Mouse (Mus musculus) limb, embryonic 11.5 days (tissue): Measurements from ENCODE around the gene Adcy2. TPM values are rescaled to one million over a fixed set of nuclear protein-coding genes. Genes with fewer than 3 reads are reported as not detected.

Source experiments
- ATAC-seq: fragments of 200-750 bp; cut with Nextera tagmentation; 2 replicates; pipeline ENCODE4 v1.8.0; 2017; ENCODE audit warnings: low read depth; ENCODE audit not compliant: insufficient number of reproducible peaks, low FRiP score, low TSS enrichment
- DNase-seq: peaks from one replicate; pipeline ENCODE4 v3.0.0-alpha.2; 2015; ENCODE audit warnings: low spot score
- H3K27ac ChIP-seq: fragments of 300-500 bp; sonication (generic); replicated peaks from 2 replicates; pipeline ENCODE4 v1.5.1; 2014; ENCODE audit warnings: low read depth, mild to moderate bottlenecking, low read length
- H3K27me3 ChIP-seq: fragments of 300-500 bp; sonication (generic); 2 replicates; pipeline ENCODE4 v1.6.1; 2014; ENCODE audit warnings: mild to moderate bottlenecking, low read length, mixed read lengths; ENCODE audit not compliant: control insufficient read depth, insufficient read depth
- H3K36me3 ChIP-seq: fragments of 300-500 bp; sonication (generic); 2 replicates; pipeline ENCODE4 v1.6.1; 2014; ENCODE audit warnings: mild to moderate bottlenecking, low read length, moderate library complexity, mixed read lengths; ENCODE audit not compliant: control insufficient read depth, insufficient read depth
- H3K4me1 ChIP-seq: fragments of 300-500 bp; sonication (generic); 2 replicates; pipeline ENCODE4 v1.6.1; 2014; ENCODE audit warnings: low read length, mixed read lengths; ENCODE audit not compliant: control insufficient read depth, insufficient read depth
- H3K4me2 ChIP-seq: fragments of 300-500 bp; sonication (generic); 2 replicates; pipeline ENCODE4 v1.6.1; 2014; ENCODE audit warnings: low read depth, mild to moderate bottlenecking, moderate library complexity; ENCODE audit not compliant: severe bottlenecking
- H3K4me3 ChIP-seq: fragments of 300-500 bp; sonication (generic); 2 replicates; pipeline ENCODE4 v1.5.1; 2014; ENCODE audit warnings: low read depth, low read length
- H3K9ac ChIP-seq: fragments of 300-500 bp; sonication (generic); 2 replicates; pipeline ENCODE4 v1.6.1; 2014; ENCODE audit warnings: mild to moderate bottlenecking, low read length
- H3K9me3 ChIP-seq: fragments of 300-500 bp; sonication (generic); 2 replicates; pipeline ENCODE4 v1.6.1; 2016; ENCODE audit warnings: low read length; ENCODE audit not compliant: control insufficient read depth
- WGBS: fragments of 180-500 bp; shearing (Covaris S2); extraction: QIAGEN DNeasy Blood & Tissue Kit; methylation state at CpG from one replicate; pipeline ENCODE4 v1.1.7; 2014; 5-methylcytosine and 5-hydroxymethylcytosine counted together
- polyA plus RNA-seq: library from polyadenylated mRNA; unstranded; fragments of >200 nt; fragmentation: Nextera tagmentation; extraction: Ambion mirVana; gene quantifications from 2 replicates; pipeline ENCODE4 v1.2.1, GENCODE M21; 2014

Gene Adcy2
- polyA plus RNA-seq, 1 experiment from 2014 or later = 3.1 TPM

DNA sequence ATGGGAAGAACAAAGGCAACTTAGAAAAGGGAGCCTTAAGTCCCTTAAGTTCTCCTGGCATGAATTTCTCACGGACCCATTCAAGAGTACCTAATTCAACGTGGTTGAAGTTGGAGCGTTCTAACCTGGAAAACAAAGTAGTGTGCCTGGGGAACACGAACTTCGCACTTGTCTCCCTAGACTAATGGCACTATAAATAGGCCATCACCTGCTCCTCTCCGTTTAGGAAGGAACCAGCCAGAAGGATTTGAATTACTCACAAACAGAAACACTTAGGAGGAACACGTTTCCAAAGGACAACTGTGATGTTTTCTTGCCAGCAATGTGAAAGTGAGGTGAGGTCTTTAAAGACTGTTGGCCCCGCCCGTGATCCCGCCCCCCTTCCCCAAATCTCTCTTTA is 2.0 kb downstream of the Adcy2 start:
- Histone ChIP-seq H3K4me3 (no peak overlapping the region), H3K9ac (no peak overlapping the region), H3K27me3 (peaks cover 11% of the 10 kb centered on the region), H3K4me2 (peak overlapping the region; percentile 93; the same call in 1 of the 2 replicates), H3K4me1 (no peaks in the 10 kb centered on the region), H3K36me3 (no peaks in the 10 kb centered on the region), H3K27ac (no peak overlapping the region), H3K9me3 (0 out of 2 replicates have a peak, but pooled peaks cover 2% of the 10 kb centered on the region)
- ATAC-seq (no peak), DNase-seq (no peak)
- WGBS = 15% methylated on average over 10 of the region's 10 CpGs

DNA sequence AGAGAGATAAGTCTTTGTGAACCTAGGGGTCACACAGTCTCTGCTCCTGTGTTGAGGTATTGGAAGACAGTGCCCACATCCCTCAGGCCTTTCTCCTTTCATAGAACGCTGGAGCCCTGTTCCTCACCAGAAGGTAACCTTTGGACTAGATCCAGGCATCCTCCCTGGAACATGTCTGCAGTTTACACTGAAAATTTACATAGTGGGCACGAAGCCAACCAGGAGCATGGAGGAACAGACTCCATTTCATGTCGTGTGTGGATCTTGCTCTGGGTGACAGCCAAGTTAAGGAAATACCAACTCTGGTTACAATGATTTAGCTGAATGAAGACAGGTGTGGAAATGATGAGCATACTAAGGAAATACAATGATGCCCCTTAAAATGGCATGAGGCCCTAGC is 2.7 kb downstream of the Adcy2 start:
- 91% methylated on average over 3 of the region's 3 CpGs for WGBS
- Histone ChIP-seq H3K4me3 (no peak overlapping the region), H3K27me3 (peaks cover 11% of the 10 kb centered on the region), H3K36me3 (no peaks in the 10 kb centered on the region), H3K4me2 (no peak overlapping the region), H3K4me1 (no peaks in the 10 kb centered on the region), H3K9me3 (0 out of 2 replicates have a peak, but pooled peaks cover 2% of the 10 kb centered on the region), H3K9ac (no peak overlapping the region), H3K27ac (no peak overlapping the region)
- ATAC-seq (no peak), DNase-seq (no peak)

DNA sequence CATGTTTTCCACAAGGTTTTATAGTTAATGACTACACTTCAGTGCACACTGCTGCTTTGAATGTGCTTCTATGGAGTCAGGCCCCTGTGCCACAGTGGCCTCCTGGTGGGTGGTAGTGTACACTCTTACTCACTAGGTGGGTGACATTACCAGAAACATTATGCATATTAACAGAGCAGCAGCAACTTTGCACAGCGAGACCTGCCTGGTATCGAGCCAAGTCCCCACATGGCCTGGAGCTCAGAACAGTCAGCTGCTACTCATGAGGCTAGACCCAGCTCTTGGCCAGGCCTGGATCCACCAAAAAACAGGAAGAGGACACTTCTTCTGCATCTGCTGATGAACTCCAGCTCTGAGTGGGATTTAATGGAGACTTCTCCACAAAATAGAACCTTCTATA is 13.6 kb downstream of the Adcy2 start:
- Histone ChIP-seq H3K4me2 (no peak overlapping the region), H3K4me3 (no peak overlapping the region), H3K9ac (no peak overlapping the region), H3K27ac (no peak overlapping the region), H3K4me1 (no peaks in the 10 kb centered on the region), H3K9me3 (no peaks in the 10 kb centered on the region), H3K36me3 (no peaks in the 10 kb centered on the region), H3K27me3 (no peaks in the 10 kb centered on the region)
- 86% methylated on average over 2 of the region's 2 CpGs for WGBS
- peak; percentile 7 for DNase-seq
- no peak for ATAC-seq

DNA sequence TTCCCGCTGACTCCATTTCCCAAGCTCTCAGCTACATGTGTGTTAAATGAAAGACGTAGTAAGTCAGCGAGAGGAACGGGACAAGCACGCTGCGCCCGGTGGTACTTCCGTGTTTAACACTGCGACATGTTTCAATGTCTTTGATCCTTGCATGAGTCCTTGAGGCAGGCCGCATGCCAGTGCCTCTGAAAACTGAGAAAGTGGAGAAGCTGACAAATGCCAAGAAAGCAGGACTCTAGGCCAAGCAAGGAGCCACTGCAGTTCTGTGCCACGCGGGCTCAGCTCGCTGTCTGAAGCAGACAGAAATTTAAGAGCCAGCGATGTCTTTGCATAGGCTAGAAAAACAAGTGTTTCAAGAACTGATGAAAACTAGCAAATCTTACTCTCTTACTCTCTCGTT is 15.3 kb downstream of the Adcy2 start:
- no peak overlapping the region for H3K4me2 ChIP-seq
- H3K36me3 ChIP-seq = no peaks in the 10 kb centered on the region
- DNase-seq = no peak
- no peak overlapping the region for H3K4me3 ChIP-seq
- ATAC-seq = no peak
- H3K9ac ChIP-seq = no peak overlapping the region
- no peaks in the 10 kb centered on the region for H3K27me3 ChIP-seq
- WGBS = 82% methylated on average over 15 of the region's 15 CpGs
- H3K27ac ChIP-seq = no peak overlapping the region
- no peaks in the 10 kb centered on the region for H3K9me3 ChIP-seq
- H3K4me1 ChIP-seq = no peaks in the 10 kb centered on the region

DNA sequence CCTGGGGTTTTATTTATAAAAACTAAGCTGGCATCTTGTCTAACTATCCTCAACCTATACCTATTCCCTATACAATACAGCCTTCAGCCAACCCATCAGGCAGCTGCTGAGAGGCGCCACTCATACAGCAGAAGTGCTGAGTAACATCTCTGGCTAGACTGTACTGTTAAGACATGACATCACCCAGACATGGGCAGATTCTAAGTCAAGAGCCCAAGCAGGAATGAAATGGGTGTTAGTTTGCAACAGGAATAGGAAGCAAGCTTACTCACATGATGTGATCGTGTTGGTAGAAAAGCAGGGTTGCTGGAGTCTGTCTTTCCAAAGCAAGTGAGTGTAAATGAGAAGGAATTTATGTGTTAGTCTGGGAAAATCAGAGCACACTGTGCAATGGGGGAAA is 18.3 kb downstream of the Adcy2 start:
- Histone ChIP-seq H3K9ac (no peak overlapping the region), H3K27ac (no peak overlapping the region), H3K4me1 (no peaks in the 10 kb centered on the region), H3K9me3 (no peaks in the 10 kb centered on the region), H3K36me3 (no peaks in the 10 kb centered on the region), H3K4me2 (no peak overlapping the region), H3K4me3 (no peak overlapping the region), H3K27me3 (no peaks in the 10 kb centered on the region)
- no peak for DNase-seq
- 89% methylated on average over 2 of the region's 2 CpGs for WGBS
- no peak for ATAC-seq

DNA sequence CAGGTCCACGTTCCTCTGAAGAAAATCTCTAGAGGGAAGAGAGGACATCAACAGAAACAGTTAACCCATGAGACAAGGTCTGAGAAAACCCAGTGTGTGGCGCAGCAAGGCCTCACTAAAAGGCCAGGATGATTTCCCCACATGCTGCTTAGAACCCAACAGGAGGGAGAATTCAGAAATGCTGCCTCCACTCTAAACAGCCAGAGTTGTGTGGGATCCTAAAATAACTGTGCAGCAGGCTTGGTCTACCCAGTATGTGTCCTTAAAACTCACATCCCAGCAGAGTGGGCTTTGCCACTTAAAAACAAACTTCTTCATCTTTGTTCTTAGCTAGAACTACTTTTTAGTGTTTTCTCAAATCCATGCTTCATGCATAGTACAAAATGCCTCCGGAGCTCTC is 26.2 kb downstream of the Adcy2 start:
- Histone ChIP-seq H3K4me2 (no peak overlapping the region), H3K9ac (no peak overlapping the region), H3K27ac (no peak overlapping the region), H3K4me3 (no peak overlapping the region), H3K36me3 (no peaks in the 10 kb centered on the region), H3K9me3 (no peaks in the 10 kb centered on the region), H3K27me3 (no peaks in the 10 kb centered on the region), H3K4me1 (no peaks in the 10 kb centered on the region)
- ATAC-seq (no peak), DNase-seq (no peak)
- WGBS = 43% methylated on average over 3 of the region's 3 CpGs

DNA sequence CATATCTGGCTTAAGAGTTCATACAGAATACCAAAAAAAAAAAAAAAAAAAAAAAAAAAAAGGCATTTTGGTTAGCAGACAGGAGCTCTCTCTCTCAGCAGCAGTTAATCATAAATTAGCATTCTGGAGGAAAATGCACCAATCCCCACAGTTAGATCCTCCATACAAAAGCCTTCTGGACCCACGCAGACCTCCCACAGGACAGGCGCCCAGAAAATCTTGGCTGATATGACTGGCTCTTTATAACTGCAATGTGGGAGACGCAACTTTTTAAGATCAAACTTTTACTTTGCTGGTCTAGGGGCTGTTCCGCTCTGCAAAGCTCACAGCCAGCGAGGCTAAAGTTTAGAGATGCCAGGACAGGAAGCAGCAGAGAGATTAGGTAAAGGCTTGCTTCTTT is 37.8 kb downstream of the Adcy2 start:
- ATAC-seq (no peak), DNase-seq (no peak)
- Histone ChIP-seq H3K9ac (no peak overlapping the region), H3K27ac (no peak overlapping the region), H3K36me3 (no peaks in the 10 kb centered on the region), H3K4me3 (no peak overlapping the region), H3K27me3 (no peaks in the 10 kb centered on the region), H3K4me1 (no peaks in the 10 kb centered on the region), H3K4me2 (no peak overlapping the region), H3K9me3 (no peaks in the 10 kb centered on the region)
- 90% methylated on average over 5 of the region's 5 CpGs for WGBS

DNA sequence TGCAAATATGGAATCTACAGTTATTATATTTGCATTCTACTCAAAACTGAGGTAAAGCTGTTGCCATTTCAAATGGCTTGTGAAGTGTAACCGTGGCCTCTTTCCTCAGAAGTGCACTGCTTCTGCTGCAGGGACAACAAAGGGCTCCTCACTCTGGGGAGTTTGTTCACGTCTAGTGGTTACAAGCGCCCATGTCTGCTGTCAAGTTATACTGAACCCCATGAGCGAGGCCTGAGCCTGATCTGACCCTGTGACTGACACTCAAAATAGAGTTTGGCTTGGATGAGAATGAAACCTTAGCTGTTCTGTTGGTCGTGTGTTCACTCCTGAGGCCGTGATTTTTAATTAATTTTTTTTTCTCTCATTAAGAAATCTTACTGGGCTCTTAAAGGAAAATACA is 38.8 kb downstream of the Adcy2 start:
- no peak overlapping the region for H3K9ac ChIP-seq
- no peak overlapping the region for H3K4me2 ChIP-seq
- 83% methylated on average over 6 of the region's 6 CpGs for WGBS
- DNase-seq = no peak
- H3K9me3 ChIP-seq = no peaks in the 10 kb centered on the region
- no peaks in the 10 kb centered on the region for H3K27me3 ChIP-seq
- H3K36me3 ChIP-seq = no peaks in the 10 kb centered on the region
- no peak overlapping the region for H3K27ac ChIP-seq
- H3K4me1 ChIP-seq = no peaks in the 10 kb centered on the region
- no peak overlapping the region for H3K4me3 ChIP-seq
- ATAC-seq = no peak

DNA sequence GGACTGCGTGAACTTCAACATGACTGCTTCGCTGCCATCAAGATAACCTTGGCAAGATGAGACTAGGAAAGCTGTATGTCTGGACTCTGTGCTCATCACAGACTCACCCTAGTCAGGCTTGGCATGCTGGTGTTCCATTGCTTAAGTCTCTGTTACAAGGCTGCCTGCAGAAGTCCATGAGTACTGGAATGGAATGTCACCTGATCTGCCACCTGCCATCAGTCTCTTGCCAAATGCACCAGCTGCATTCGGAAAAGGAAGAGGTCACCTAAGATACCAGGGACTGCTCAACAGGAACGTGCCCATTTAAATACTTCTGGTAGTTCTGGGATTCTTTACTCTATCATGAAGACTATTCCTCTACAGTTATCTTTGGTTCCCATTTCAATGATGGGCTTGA is 39.9 kb downstream of the Adcy2 start:
- Histone ChIP-seq H3K36me3 (no peaks in the 10 kb centered on the region), H3K4me1 (no peaks in the 10 kb centered on the region), H3K27me3 (no peaks in the 10 kb centered on the region), H3K9ac (no peak overlapping the region), H3K27ac (no peak overlapping the region), H3K9me3 (no peaks in the 10 kb centered on the region), H3K4me2 (no peak overlapping the region), H3K4me3 (no peak overlapping the region)
- ATAC-seq (no peak), DNase-seq (no peak)
- WGBS = 91% methylated on average over 4 of the region's 4 CpGs
